Comparison of ENCODE assay signal across 8 mouse cellular contexts in genomic region chr7:70348064-70348976, GRCm38 (mm10). TPM values are rescaled to one million over a fixed set of nuclear protein-coding genes. Genes with fewer than 3 reads are reported as not detected.
DNase-seq lines count a peak whose midpoint lies in the region; ATAC-seq and TF ChIP-seq lines count a peak whose summit lies in the region.

No protein-coding gene starts in this region.

- no peaks in the 10 kb centered on the region for H3K36me3 ChIP-seq in kidney, adult 2 months (ENCODE audit: control insufficient read depth, insufficient read depth, low read length)
- H3K36me3 ChIP-seq in forebrain, embryonic 15.5 days, result no peaks in the 10 kb centered on the region
- H3K36me3 ChIP-seq in limb, embryonic 10.5 days, result no peaks in the 10 kb centered on the region

- 39% methylated on average over 30 of the region's 30 CpGs for WGBS in kidney, adult 2 months
- 8% methylated on average over 30 of the region's 30 CpGs for WGBS in forebrain, embryonic 15.5 days
- 3% methylated on average over 30 of the region's 30 CpGs for WGBS in limb, embryonic 10.5 days
- 10% methylated on average over 30 of the region's 30 CpGs for WGBS in olfactory bulb, adult 2 months

- peak overlapping the region; percentile 55 for H3K9ac ChIP-seq in forebrain, embryonic 15.5 days (replicated peaks)

- no peak for ATAC-seq in forebrain, embryonic 15.5 days (replicated peaks)
- ATAC-seq in frontal cortex, adult (ENCODE audit: low TSS enrichment), result no peak

- no peaks in the 10 kb centered on the region for H3K27me3 ChIP-seq in kidney, adult 2 months (replicated peaks; ENCODE audit: control insufficient read depth, insufficient read depth, low read length)
- H3K27me3 ChIP-seq in forebrain, embryonic 15.5 days, result peaks cover 72% of the 10 kb centered on the region
- H3K27me3 ChIP-seq in limb, embryonic 10.5 days (ENCODE audit: low read depth, poor library complexity, severe bottlenecking), result peaks cover 38% of the 10 kb centered on the region

- H3K9me3 ChIP-seq in forebrain, embryonic 15.5 days, result no peaks in the 10 kb centered on the region
- no peaks in the 10 kb centered on the region for H3K9me3 ChIP-seq in limb, embryonic 10.5 days (replicated peaks)

- H3K4me3 ChIP-seq in kidney, adult 2 months (ENCODE audit: insufficient read depth, low read depth, low read length), result 0 out of 2 replicates have a peak overlapping the region, but pooled peaks have one; percentile 7
- peak overlapping the region; percentile 53 for H3K4me3 ChIP-seq in forebrain, embryonic 15.5 days
- H3K4me3 ChIP-seq in limb, embryonic 10.5 days, result peak overlapping the region; percentile 67
- H3K4me3 ChIP-seq in olfactory bulb, adult 2 months (ENCODE audit: insufficient read depth, low read depth, low read length), result no peak overlapping the region

- TF ChIP-seq CTCF in kidney, adult 2 months (conservative IDR thresholded peaks at IDR 0.05; ENCODE audit: insufficient read depth, insufficient read length, low read depth, low read length), result no peak
- TF ChIP-seq CTCF in olfactory bulb, adult 2 months (IDR thresholded peaks at IDR 0.05; ENCODE audit: insufficient read depth, low read depth, low read length), result no peak

- DNase-seq in kidney, adult 2 months, result no peak
- DNase-seq in kidney, postnatal 14 days, result no peak
- DNase-seq in limb, embryonic 10.5 days (ENCODE audit: low spot score), result peak; percentile 55
- DNase-seq in cerebellum, adult 9-10 months, result no peak
- DNase-seq in layer of hippocampus, adult 9-11 months, result no peak

- no peak for TF ChIP-seq POLR2A in kidney, adult 2 months (IDR thresholded peaks at IDR 0.05; ENCODE audit: low read depth, low read length)
- no peak for TF ChIP-seq POLR2A in olfactory bulb, adult 2 months (IDR thresholded peaks at IDR 0.05; ENCODE audit: insufficient read depth, low read depth, low read length)

- H3K27ac ChIP-seq in kidney, adult 2 months (ENCODE audit: insufficient read depth, low read depth, low read length), result peak overlapping the region; percentile 67
- H3K27ac ChIP-seq in forebrain, embryonic 15.5 days (replicated peaks), result peak overlapping the region; percentile 92
- peak overlapping the region; percentile 99 for H3K27ac ChIP-seq in limb, embryonic 10.5 days
- peak overlapping the region; percentile 40; the same call in 1 of the 2 replicates for H3K27ac ChIP-seq in olfactory bulb, adult 2 months (ENCODE audit: insufficient read depth, low read depth, low read length)

- peaks cover 15% of the 10 kb centered on the region; the same call in 1 of the 2 replicates for H3K4me1 ChIP-seq in kidney, adult 2 months (ENCODE audit: control insufficient read depth, insufficient read depth, low read length)
- H3K4me1 ChIP-seq in forebrain, embryonic 15.5 days, result peaks cover 30% of the 10 kb centered on the region
- H3K4me1 ChIP-seq in limb, embryonic 10.5 days, result peaks cover 92% of the 10 kb centered on the region
- peaks cover 5% of the 10 kb centered on the region for H3K4me1 ChIP-seq in olfactory bulb, adult 2 months (ENCODE audit: control insufficient read depth, insufficient read depth, low read length)

- H3K4me2 ChIP-seq in forebrain, embryonic 15.5 days (replicated peaks), result peak overlapping the region; percentile 72

RNA-seq across cellular contexts. Expression of gene Nr2f2, which starts 18.2 kb away (rescaled TPM):
- 193 and 288 TPM in 2 replicates for polyA plus RNA-seq in kidney, adult 2 months (2012; rRNA removed)
- polyA plus RNA-seq in forebrain, embryonic 15.5 days (2015; fragmentation: Nextera tagmentation; extraction: Ambion mirVana), result 76.2 and 95.0 TPM in 2 replicates
- 48.0 and 56.8 TPM in 2 replicates for polyA plus RNA-seq in limb, embryonic 10.5 days (2016; fragmentation: Nextera tagmentation; extraction: Ambion mirVana)
- not detected in 2 replicates for polyA plus RNA-seq in olfactory bulb, adult 2 months (2012; ENCODE audit: insufficient read depth, insufficient read length, low replicate concordance, missing spikeins)

Comparison
In these comparisons a context has a peak if more than half of its experiments do, and no peak if none do; other contexts are left out.
1. H3K27ac ChIP-seq: peak in every context shown above with its lines; median percentile 99 in limb, embryonic 10.5 days; 92 in forebrain, embryonic 15.5 days; 67 in kidney, adult 2 months; 40 in olfactory bulb, adult 2 months.
2. RNA of gene Nr2f2, which starts 18.2 kb away (polyA plus RNA-seq): 193 to 288 TPM in kidney, adult 2 months, 76.2 to 95.0 TPM in forebrain, embryonic 15.5 days and 48.0 to 56.8 TPM in limb, embryonic 10.5 days; not detected in olfactory bulb, adult 2 months; every median in the first group is over 10 times any median in the second.